Mouse (Mus musculus) cerebellum, adult 2 months (tissue): ENCODE measurements at regions not wholly inside any gene's neighbourhood (a gene's known extent, or its start where the extent isn't known, plus 50 kb on each side); places are given as distances from the start of the nearest gene placed in this dataset.

Experiments
- CTCF ChIP-seq: fragments of 200-500 bp; IDR thresholded peaks from 2 replicates; pipeline ENCODE4 v1.5.1; 2011; ENCODE audit warnings: low read depth, mild to moderate bottlenecking, control low read depth, low read length, moderate library complexity, borderline replicate concordance; ENCODE audit not compliant: insufficient read depth
- POLR2A ChIP-seq: fragments of 200-500 bp; IDR thresholded peaks from 2 replicates; pipeline ENCODE4 v1.6.1; 2011; ENCODE audit warnings: low read length, control low read depth, borderline replicate concordance; ENCODE audit not compliant: insufficient read depth

DNA sequence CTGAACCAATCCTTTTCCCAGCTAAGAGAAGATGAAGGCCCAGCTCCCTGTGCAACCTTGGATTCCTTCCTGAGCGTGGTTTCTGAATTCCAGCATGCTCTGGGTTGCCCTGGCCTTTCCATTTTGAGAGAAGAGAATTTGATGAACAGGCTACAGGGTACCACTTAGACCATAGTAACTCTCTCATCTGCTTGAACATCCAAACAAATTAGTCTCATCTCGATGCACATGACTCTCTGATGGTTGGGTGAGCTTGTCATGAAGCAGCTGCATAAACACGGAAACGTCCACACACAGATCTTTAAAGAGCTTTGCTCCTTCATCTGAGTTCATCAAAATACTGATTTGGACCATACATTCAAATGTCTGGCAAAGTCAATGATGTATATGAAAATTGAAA lies 414.0 kb upstream of the Rgma start:
- no peak for TF ChIP-seq CTCF
- no peak for TF ChIP-seq POLR2A
